Mouse (Mus musculus): ENCODE measurements around the gene Psap. TPM values are rescaled to one million over a fixed set of nuclear protein-coding genes. Genes with fewer than 3 reads are reported as not detected.
"Not testable (repeated sequence)": the region's sequence is repeated elsewhere in the genome, so short reads cannot be mapped to it uniquely, and the experiment has no call there.

The Psap gene
- polyA plus RNA-seq, 1 experiment from 2014 or later = 1,741 TPM

GRCm38 (mm10) chr10:60245041-60245440 lies 32.4 kb upstream of the Psap start:
- ATAC-seq (peak; percentile 20), DNase-seq (ENCODE audit: low read depth, low spot score) (no peak)
- ChIA-PET CTCF (interaction anchor here (0.6 to 5.1 kb wide), 28 partner anchors 8 to 137 kb away, joined by 3 to 33 read pairs (median 5); no protein-coding TSS in a partner anchor), POLR2A (interaction anchor here (0.7 to 1.1 kb wide), 2 partner anchors 28 to 53 kb away, joined by 3 read pairs; no protein-coding TSS in a partner anchor)
- peak; percentile 96 for TF ChIP-seq CTCF (IDR thresholded peaks at IDR 0.05)
- H3K27me3 ChIP-seq = no peaks in the 10 kb centered on the region
- in situ Hi-C loops (cut with MboI; ENCODE audit: low pct_unique_long_range_greater_than_20kb) = loop anchor here (5.0 kb wide), 1 partner anchor 57 kb away; no protein-coding TSS in a partner anchor

- no peaks in the 10 kb centered on the region for H3K27me3 ChIP-seq
- DNase-seq (ENCODE audit: low read depth, low spot score) (no peak), ATAC-seq (no peak)
- ChIA-PET POLR2A (interaction anchor here (1.1 kb wide), 1 partner anchor 54 kb away, joined by 3 read pairs; no protein-coding TSS in a partner anchor), CTCF (interaction anchor here (0.8 to 5.1 kb wide), 18 partner anchors 11 to 100 kb away, joined by 3 to 33 read pairs (median 5); no protein-coding TSS in a partner anchor)
- in situ Hi-C loops (cut with MboI; ENCODE audit: low pct_unique_long_range_greater_than_20kb) = loop anchor here (5.0 kb wide), 1 partner anchor 57 kb away; no protein-coding TSS in a partner anchor
- TF ChIP-seq CTCF (IDR thresholded peaks at IDR 0.05) = no peak
Measured at GRCm38 (mm10) chr10:60245635-60246034, 31.8 kb upstream of the Psap start.

GRCm38 (mm10) chr10:60246519-60246918 lies 30.9 kb upstream of the Psap start:
- CTCF ChIA-PET = interaction anchor here (0.7 to 5.1 kb wide), 6 partner anchors 11 to 101 kb away, joined by 3 to 33 read pairs (median 6); no protein-coding TSS in a partner anchor
- TF ChIP-seq CTCF (IDR thresholded peaks at IDR 0.05) = peak; percentile 67
- POLR2A ChIA-PET = no interaction called here
- in situ Hi-C loops (cut with MboI; ENCODE audit: low pct_unique_long_range_greater_than_20kb) = loop anchor here (5.0 kb wide), 1 partner anchor 56 kb away; no protein-coding TSS in a partner anchor
- DNase-seq (ENCODE audit: low read depth, low spot score) (no peak), ATAC-seq (no peak)
- H3K27me3 ChIP-seq = no peaks in the 10 kb centered on the region

- CTCF ChIA-PET; H3K27me3 ChIP-seq; DNase-seq (ENCODE audit: low read depth, low spot score); ATAC-seq: not testable (repeated sequence)
- in situ Hi-C loops (cut with MboI; ENCODE audit: low pct_unique_long_range_greater_than_20kb) = loop anchor here (5.0 kb wide), 1 partner anchor 54 kb away; no protein-coding TSS in a partner anchor
- POLR2A ChIA-PET = interaction anchor here (0.5 kb wide), 1 partner anchor 52 kb away, joined by 3 read pairs; no protein-coding TSS in a partner anchor
Measured at GRCm38 (mm10) chr10:60248345-60248744, 29.1 kb upstream of the Psap start.

- no peak for ATAC-seq
- ChIA-PET CTCF (interaction anchor here (1.1 kb wide), 1 partner anchor 20 kb away, joined by 3 read pairs; no protein-coding TSS in a partner anchor), POLR2A (no interaction called here)
- no peaks in the 10 kb centered on the region for H3K27me3 ChIP-seq
- in situ Hi-C loops (cut with MboI; ENCODE audit: low pct_unique_long_range_greater_than_20kb) = no loop called here
- TF ChIP-seq CTCF (IDR thresholded peaks at IDR 0.05) = no peak
- DNase-seq (ENCODE audit: low read depth, low spot score) = no peak
Measured at GRCm38 (mm10) chr10:60250426-60250965, 26.9 kb upstream of the Psap start.

- no peak for TF ChIP-seq CTCF (IDR thresholded peaks at IDR 0.05)
- DNase-seq (ENCODE audit: low read depth, low spot score) (no peak), ATAC-seq (no peak)
- H3K27me3 ChIP-seq = no peaks in the 10 kb centered on the region
- in situ Hi-C loops (cut with MboI; ENCODE audit: low pct_unique_long_range_greater_than_20kb) = no loop called here
- POLR2A ChIA-PET = no interaction called here
- CTCF ChIA-PET = no interaction called here
Measured at GRCm38 (mm10) chr10:60252187-60252586, 25.2 kb upstream of the Psap start.

- DNase-seq (ENCODE audit: low read depth, low spot score) (no peak), ATAC-seq (no peak)
- CTCF ChIA-PET = interaction anchor here (0.8 to 1.5 kb wide), 4 partner anchors 8 to 24 kb away, joined by 3 read pairs; no protein-coding TSS in a partner anchor
- in situ Hi-C loops (cut with MboI; ENCODE audit: low pct_unique_long_range_greater_than_20kb) = no loop called here
- TF ChIP-seq CTCF (IDR thresholded peaks at IDR 0.05) = no peak
- POLR2A ChIA-PET = interaction anchor here (0.7 kb wide), 1 partner anchor 25 kb away, joined by 3 read pairs; the partner anchor contains the start of gene Psap
- H3K27me3 ChIP-seq = no peaks in the 10 kb centered on the region
Measured at GRCm38 (mm10) chr10:60252606-60253005, 24.8 kb upstream of the Psap start.

GRCm38 (mm10) chr10:60256088-60256487 lies 21.3 kb upstream of the Psap start:
- POLR2A ChIA-PET = no interaction called here
- no peak for TF ChIP-seq CTCF (IDR thresholded peaks at IDR 0.05)
- ATAC-seq (no peak), DNase-seq (ENCODE audit: low read depth, low spot score) (no peak)
- CTCF ChIA-PET = interaction anchor here (3.1 kb wide), 1 partner anchor 11 kb away, joined by 11 read pairs; no protein-coding TSS in a partner anchor
- H3K27me3 ChIP-seq = no peaks in the 10 kb centered on the region
- in situ Hi-C loops (cut with MboI; ENCODE audit: low pct_unique_long_range_greater_than_20kb) = no loop called here

- no peak for TF ChIP-seq CTCF (IDR thresholded peaks at IDR 0.05)
- POLR2A ChIA-PET = no interaction called here
- in situ Hi-C loops (cut with MboI; ENCODE audit: low pct_unique_long_range_greater_than_20kb) = no loop called here
- DNase-seq (ENCODE audit: low read depth, low spot score) = no peak
- CTCF ChIA-PET = interaction anchor here (0.8 to 3.1 kb wide), 2 partner anchors 11 to 12 kb away, joined by 4 to 11 read pairs; no protein-coding TSS in a partner anchor
- H3K27me3 ChIP-seq = no peaks in the 10 kb centered on the region
- no peak for ATAC-seq
Measured at GRCm38 (mm10) chr10:60257261-60257825, 20.1 kb upstream of the Psap start.

GRCm38 (mm10) chr10:60260557-60261294 lies 16.7 kb upstream of the Psap start:
- H3K27me3 ChIP-seq = no peaks in the 10 kb centered on the region
- in situ Hi-C loops (cut with MboI; ENCODE audit: low pct_unique_long_range_greater_than_20kb) = no loop called here
- ATAC-seq (no peak), DNase-seq (ENCODE audit: low read depth, low spot score) (no peak)
- ChIA-PET CTCF (no interaction called here), POLR2A (interaction anchor here (0.7 kb wide), 1 partner anchor 1956 kb away, joined by 3 read pairs; no protein-coding TSS in a partner anchor)
- TF ChIP-seq CTCF (IDR thresholded peaks at IDR 0.05) = no peak
